Mouse (Mus musculus) heart, embryonic 11.5 days (tissue): ENCODE measurements around the gene Serbp1. TPM values are rescaled to one million over a fixed set of nuclear protein-coding genes. Genes with fewer than 3 reads are reported as not detected.

Experiments
- ATAC-seq: fragments of 200-750 bp; cut with Nextera tagmentation; replicated peaks from 2 replicates; pipeline ENCODE4 v1.8.0; 2017; ENCODE audit warnings: moderate library complexity; ENCODE audit not compliant: insufficient number of reproducible peaks, low FRiP score, low TSS enrichment
- H3K27ac ChIP-seq: fragments of 300-500 bp; sonication (generic); 2 replicates; pipeline ENCODE4 v1.5.1; 2014; ENCODE audit warnings: mild to moderate bottlenecking, low read depth, low read length
- H3K27me3 ChIP-seq: fragments of 300-500 bp; sonication (generic); 2 replicates; pipeline ENCODE4 v1.6.1; 2014; ENCODE audit warnings: mild to moderate bottlenecking, low read length, mixed read lengths; ENCODE audit not compliant: control insufficient read depth, insufficient read depth
- H3K36me3 ChIP-seq: fragments of 300-500 bp; sonication (generic); 2 replicates; pipeline ENCODE4 v1.6.1; 2014; ENCODE audit warnings: mild to moderate bottlenecking, low read length, moderate library complexity, mixed read lengths; ENCODE audit not compliant: control insufficient read depth, insufficient read depth
- H3K4me1 ChIP-seq: fragments of 300-500 bp; sonication (generic); 2 replicates; pipeline ENCODE4 v1.6.1; 2014; ENCODE audit warnings: low read length; ENCODE audit not compliant: control insufficient read depth, insufficient read depth
- H3K4me2 ChIP-seq: fragments of 300-500 bp; sonication (generic); 2 replicates; pipeline ENCODE4 v1.6.1; 2014; ENCODE audit warnings: mild to moderate bottlenecking, moderate library complexity
- H3K4me3 ChIP-seq: fragments of 300-500 bp; sonication (generic); 2 replicates; pipeline ENCODE4 v1.5.1; 2014; ENCODE audit warnings: low read depth, low read length
- H3K9ac ChIP-seq: fragments of 300-500 bp; sonication (generic); 2 replicates; pipeline ENCODE4 v1.6.1; 2014; ENCODE audit warnings: mild to moderate bottlenecking, low read depth, low read length, moderate library complexity
- H3K9me3 ChIP-seq: fragments of 300-500 bp; sonication (generic); replicated peaks from 2 replicates; pipeline ENCODE4 v1.6.1; 2016; ENCODE audit warnings: low read length; ENCODE audit not compliant: control insufficient read depth
- WGBS: fragments of 180-500 bp; shearing (Covaris S2); extraction: QIAGEN DNeasy Blood & Tissue Kit; methylation state at CpG from one replicate; pipeline ENCODE4 v1.1.7; 2014; ENCODE audit not compliant: insufficient replicate concordance; 5-methylcytosine and 5-hydroxymethylcytosine counted together
- polyA plus RNA-seq: library from polyadenylated mRNA; unstranded; fragments of >200 nt; fragmentation: Nextera tagmentation; extraction: Ambion mirVana; gene quantifications from 2 replicates; pipeline ENCODE4 v1.2.1, GENCODE M21; 2014

Gene Serbp1
- polyA plus RNA-seq, 1 experiment from 2014 or later: 447 TPM

- Histone ChIP-seq H3K9me3 (no peaks in the 10 kb centered on the region), H3K36me3 (no peaks in the 10 kb centered on the region), H3K9ac (no peak overlapping the region), H3K27ac (no peak overlapping the region), H3K4me3 (no peak overlapping the region), H3K4me1 (peaks cover 5% of the 10 kb centered on the region; the same call in 1 of the 2 replicates), H3K27me3 (no peaks in the 10 kb centered on the region), H3K4me2 (no peak overlapping the region)
- WGBS: 59% methylated on average over 4 of the region's 4 CpGs
- no peak for ATAC-seq
Measured at GRCm38 (mm10) chr6:67226286-67226685, 11.7 kb upstream of the Serbp1 start.

GRCm38 (mm10) chr6:67228459-67229107, 9.4 kb upstream of the Serbp1 start:
- WGBS: 8% methylated on average over 18 of the region's 18 CpGs
- peaks cover 5% of the 10 kb centered on the region; the same call in 1 of the 2 replicates for H3K4me1 ChIP-seq
- H3K27ac ChIP-seq: peak overlapping the region; percentile 86
- H3K36me3 ChIP-seq: no peaks in the 10 kb centered on the region
- peak; percentile 70 for ATAC-seq
- no peaks in the 10 kb centered on the region for H3K9me3 ChIP-seq
- H3K9ac ChIP-seq: peak overlapping the region; percentile 40
- peak overlapping the region; percentile 60 for H3K4me2 ChIP-seq
- H3K4me3 ChIP-seq: peak overlapping the region; percentile 34
- no peaks in the 10 kb centered on the region for H3K27me3 ChIP-seq

GRCm38 (mm10) chr6:67229521-67229920, 8.5 kb upstream of the Serbp1 start:
- Histone ChIP-seq H3K9me3 (no peaks in the 10 kb centered on the region), H3K4me2 (peak overlapping the region; percentile 60), H3K9ac (no peak overlapping the region), H3K36me3 (no peaks in the 10 kb centered on the region), H3K4me1 (peaks cover 3% of the 10 kb centered on the region; the same call in 1 of the 2 replicates), H3K4me3 (no peak overlapping the region), H3K27me3 (no peaks in the 10 kb centered on the region), H3K27ac (no peak overlapping the region; the same call in 1 of the 2 replicates)
- WGBS: 21% methylated on average over 9 of the region's 9 CpGs
- no peak for ATAC-seq

- Histone ChIP-seq H3K4me1 (peaks cover 3% of the 10 kb centered on the region; the same call in 1 of the 2 replicates), H3K4me3 (no peak overlapping the region), H3K9ac (no peak overlapping the region), H3K9me3 (no peaks in the 10 kb centered on the region), H3K27ac (no peak overlapping the region), H3K4me2 (peak overlapping the region; percentile 60), H3K27me3 (no peaks in the 10 kb centered on the region), H3K36me3 (no peaks in the 10 kb centered on the region)
- ATAC-seq: no peak
- WGBS: 11% methylated on average over 11 of the region's 11 CpGs
Measured at GRCm38 (mm10) chr6:67229922-67230518, 8.0 kb upstream of the Serbp1 start.

- peaks cover 3% of the 10 kb centered on the region; the same call in 1 of the 2 replicates for H3K4me1 ChIP-seq
- H3K9me3 ChIP-seq: no peaks in the 10 kb centered on the region
- no peaks in the 10 kb centered on the region for H3K27me3 ChIP-seq
- no peak overlapping the region for H3K27ac ChIP-seq
- no peak for ATAC-seq
- H3K9ac ChIP-seq: no peak overlapping the region
- H3K4me2 ChIP-seq: no peak overlapping the region
- H3K36me3 ChIP-seq: no peaks in the 10 kb centered on the region
- no peak overlapping the region for H3K4me3 ChIP-seq
Measured at GRCm38 (mm10) chr6:67230950-67231349, 7.0 kb upstream of the Serbp1 start.

GRCm38 (mm10) chr6:67235649-67236048, 2.3 kb upstream of the Serbp1 start:
- no peaks in the 10 kb centered on the region for H3K27me3 ChIP-seq
- 77% methylated on average over 3 of the region's 3 CpGs for WGBS
- no peaks in the 10 kb centered on the region for H3K4me1 ChIP-seq
- H3K9me3 ChIP-seq: no peaks in the 10 kb centered on the region
- no peak for ATAC-seq
- no peak overlapping the region for H3K4me3 ChIP-seq
- H3K27ac ChIP-seq: no peak overlapping the region
- no peaks in the 10 kb centered on the region for H3K36me3 ChIP-seq
- no peak overlapping the region for H3K4me2 ChIP-seq
- H3K9ac ChIP-seq: no peak overlapping the region

- no peak overlapping the region for H3K4me3 ChIP-seq
- H3K27ac ChIP-seq: no peak overlapping the region
- H3K4me2 ChIP-seq: no peak overlapping the region
- H3K4me1 ChIP-seq: no peaks in the 10 kb centered on the region
- WGBS: 76% methylated on average over 7 of the region's 7 CpGs
- H3K9ac ChIP-seq: no peak overlapping the region
- H3K36me3 ChIP-seq: no peaks in the 10 kb centered on the region
- H3K27me3 ChIP-seq: no peaks in the 10 kb centered on the region
- ATAC-seq: no peak
- no peaks in the 10 kb centered on the region for H3K9me3 ChIP-seq
Measured at GRCm38 (mm10) chr6:67236491-67237234, 1.3 kb upstream of the Serbp1 start.

- Histone ChIP-seq H3K4me1 (no peaks in the 10 kb centered on the region), H3K4me3 (no peak overlapping the region), H3K27ac (no peak overlapping the region), H3K4me2 (no peak overlapping the region), H3K9ac (no peak overlapping the region), H3K27me3 (no peaks in the 10 kb centered on the region), H3K36me3 (no peaks in the 10 kb centered on the region), H3K9me3 (no peaks in the 10 kb centered on the region)
- 81% methylated on average over 3 of the region's 3 CpGs for WGBS
- no peak for ATAC-seq
Measured at GRCm38 (mm10) chr6:67241263-67241662, 3.3 kb downstream of the Serbp1 start.
